Mouse (Mus musculus) pancreas, adult 10 weeks (tissue): Measurements from ENCODE around the gene Syce1l. TPM values are rescaled to one million over a fixed set of nuclear protein-coding genes. Genes with fewer than 3 reads are reported as not detected.

ENCODE experiments used
- polyA plus RNA-seq: library from polyadenylated mRNA; stranded (reverse); fragments of 350-450 nt; fragmentation: Illumina TruSeq; extraction: RNeasy Lipid Tissue Mini Kit (QIAGEN cat#74804); gene quantifications from one replicate; pipeline ENCODE4 v1.2.3, GENCODE M21; 2015; ENCODE audit warnings: low read depth, low replicate concordance; ENCODE audit not compliant: insufficient read depth

The Syce1l gene
- not detected for polyA plus RNA-seq

DNA sequence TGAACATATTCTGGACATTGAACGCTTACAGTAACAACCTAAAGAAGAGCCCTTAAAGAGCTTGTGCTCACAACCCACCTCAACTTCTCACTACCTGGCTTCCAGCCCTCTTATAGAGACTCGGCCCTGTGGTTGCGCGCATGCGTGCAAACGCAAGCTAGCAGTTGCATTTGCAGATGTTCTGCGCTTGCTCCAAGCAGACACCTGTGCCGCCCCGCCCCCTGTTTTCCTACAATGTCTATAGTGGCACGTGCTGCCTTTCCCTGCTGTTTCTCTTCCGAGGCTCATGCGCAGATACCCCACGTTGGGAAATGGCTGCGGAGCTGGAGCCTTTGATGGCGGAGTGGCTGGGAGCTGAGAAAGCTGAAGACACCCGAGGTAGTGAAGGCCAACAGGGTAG, at the start of gene Syce1l:
TSS of gene Syce1l (plus strand) at position 288 of the 400 bp plus-strand sequence.

DNA sequence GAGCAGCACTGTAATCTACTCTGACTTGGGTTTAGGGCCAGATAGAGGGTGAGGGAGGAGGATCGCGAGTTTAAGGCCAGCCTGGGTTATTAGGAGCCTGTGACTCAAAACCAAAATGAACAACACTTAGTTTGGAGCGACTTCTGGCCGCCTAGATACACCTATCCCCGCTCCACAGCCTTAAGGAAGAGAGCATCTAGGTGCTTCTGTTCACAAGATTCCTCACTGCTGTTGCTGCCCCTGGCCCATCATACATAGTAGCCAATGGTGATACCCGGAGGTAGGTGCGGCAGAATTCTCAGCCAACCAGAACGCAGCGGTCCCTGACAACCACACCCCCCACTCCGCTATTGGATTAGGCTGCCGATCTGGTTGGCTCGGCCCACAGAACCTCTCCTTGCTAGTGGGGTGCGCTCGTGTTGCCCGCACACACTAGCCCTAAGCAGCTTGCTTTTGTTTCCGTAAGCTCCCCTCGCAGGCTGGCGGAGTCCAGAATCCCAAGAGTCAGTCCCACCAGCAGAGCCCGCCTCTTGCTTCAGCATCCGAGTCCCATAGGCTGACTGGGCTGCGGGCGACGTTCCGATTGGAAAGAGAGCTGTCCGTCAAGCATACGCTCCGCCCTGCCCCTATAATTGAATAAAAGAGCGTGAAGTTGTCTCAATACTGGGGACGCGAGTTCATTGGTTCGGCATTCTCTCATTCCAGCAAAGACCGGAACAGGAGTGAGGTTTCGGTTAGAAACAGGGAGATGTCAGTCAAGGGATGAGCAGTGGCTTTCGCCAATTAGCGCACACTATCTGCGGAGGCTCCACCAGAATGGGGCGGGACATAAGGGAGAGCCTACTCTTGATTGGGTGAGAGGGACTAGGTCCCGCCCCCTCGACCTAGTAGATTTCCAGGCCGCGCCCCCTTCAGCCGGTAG, 8.1 kb upstream of the Syce1l start, which contains the start of gene Mon1b:
TSS of gene Mon1b (plus strand) at position 918 of the 922 bp plus-strand sequence.

Other genes with a start within 250 kb of the Syce1l start
- gene Mon1b, start 7.6 kb upstream of the Syce1l start, polyA plus RNA-seq = 2.5 TPM
- gene Adamts18, start 205.5 kb downstream of the Syce1l start, polyA plus RNA-seq = 0.98 TPM